Mouse (Mus musculus) spleen, adult 2 months (tissue): ENCODE data around the gene Itpr1.

Source experiments
- CTCF ChIP-seq: fragments of 200-500 bp; IDR thresholded peaks from 2 replicates; pipeline ENCODE4 v1.5.1; 2011; ENCODE audit warnings: mild to moderate bottlenecking, inconsistent platforms; ENCODE audit not compliant: insufficient read depth, insufficient read length, insufficient replicate concordance; ENCODE audit errors: extremely low read depth
- POLR2A ChIP-seq: fragments of 200-500 bp; IDR thresholded peaks from 2 replicates; pipeline ENCODE4 v1.6.1; 2011; ENCODE audit warnings: low read depth, low read length, inconsistent platforms

DNA sequence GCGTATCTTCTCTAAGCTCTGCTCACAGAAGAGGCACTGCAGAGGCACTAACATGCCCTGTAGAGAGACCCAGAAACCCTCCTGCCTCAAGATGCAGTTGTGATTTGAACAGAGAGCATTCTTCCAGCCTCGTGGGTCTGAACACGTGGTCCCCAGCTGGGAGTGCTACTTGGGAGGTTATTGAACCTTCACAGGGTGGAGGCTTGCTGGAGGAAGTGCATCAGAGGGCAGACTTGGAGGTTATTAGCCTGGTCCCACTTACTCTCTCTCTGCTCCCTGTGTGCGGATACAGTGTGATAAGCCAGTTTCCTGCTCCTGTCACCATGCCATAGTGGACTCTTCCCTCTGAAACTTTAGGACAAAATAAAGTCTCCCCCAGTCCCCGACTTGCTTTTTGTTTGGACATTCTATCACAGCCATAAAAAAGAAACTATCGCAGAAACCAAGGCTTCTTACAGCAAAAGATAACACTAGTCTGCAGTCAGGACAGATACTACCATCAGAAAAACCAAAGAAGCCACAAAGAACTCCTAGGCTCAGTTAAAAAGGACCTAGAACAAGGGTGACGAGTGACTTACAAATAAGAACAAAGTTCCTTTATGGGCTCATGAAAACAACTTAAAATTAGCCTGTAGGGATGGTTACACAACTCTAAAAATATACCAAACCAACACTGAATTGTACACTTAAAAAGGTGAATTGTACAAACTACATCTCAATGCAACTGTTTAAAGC is 44.8 kb upstream of the Itpr1 start:
- TF ChIP-seq POLR2A, result no peak
- TF ChIP-seq CTCF, result no peak
